Mouse (Mus musculus): ENCODE measurements around the gene Dlg3. TPM values are rescaled to one million over a fixed set of nuclear protein-coding genes. Genes with fewer than 3 reads are reported as not detected.
A peak's percentile ranks its signal among the peaks of the same experiment; 100 is the strongest.

Gene Dlg3
- total RNA-seq (2021), result 1 to 10 TPM; 4.6 to 5.3 TPM

- DNase-seq, result peak; percentile 39
Observed at GRCm38 (mm10) chrX:100767181-100767884, at the start of gene Dlg3. Gene Dlg3 (plus strand): TSS chrX:100767722.

DNA sequence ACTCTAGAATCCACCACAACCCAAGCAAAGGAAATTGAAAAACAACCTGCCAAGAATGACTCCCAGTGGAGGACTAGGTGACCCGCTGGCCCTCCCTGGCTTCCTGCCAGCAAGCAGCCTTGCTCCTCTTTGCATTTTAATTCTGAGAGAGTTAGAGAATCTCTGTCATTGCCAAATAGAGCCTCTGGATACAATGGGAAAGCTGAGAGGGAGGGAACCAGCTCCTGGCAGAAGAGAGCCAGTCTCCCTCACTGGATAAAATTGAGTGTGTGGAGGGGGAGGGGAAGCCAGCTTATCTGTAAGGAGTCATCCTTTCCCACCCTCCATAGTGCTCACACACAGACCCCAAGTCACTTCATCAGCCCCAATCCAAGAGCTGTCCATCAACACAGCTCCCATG lies 38.6 kb upstream of the Dlg3 start:
- DNase-seq, result peak; percentile 65

GRCm38 (mm10) chrX:100729665-100730188 lies 37.8 kb upstream of the Dlg3 start, which contains the start of gene Gdpd2:
Gene Gdpd2 (plus strand): TSS chrX:100729873.
- DNase-seq, result peak; percentile 43

DNA sequence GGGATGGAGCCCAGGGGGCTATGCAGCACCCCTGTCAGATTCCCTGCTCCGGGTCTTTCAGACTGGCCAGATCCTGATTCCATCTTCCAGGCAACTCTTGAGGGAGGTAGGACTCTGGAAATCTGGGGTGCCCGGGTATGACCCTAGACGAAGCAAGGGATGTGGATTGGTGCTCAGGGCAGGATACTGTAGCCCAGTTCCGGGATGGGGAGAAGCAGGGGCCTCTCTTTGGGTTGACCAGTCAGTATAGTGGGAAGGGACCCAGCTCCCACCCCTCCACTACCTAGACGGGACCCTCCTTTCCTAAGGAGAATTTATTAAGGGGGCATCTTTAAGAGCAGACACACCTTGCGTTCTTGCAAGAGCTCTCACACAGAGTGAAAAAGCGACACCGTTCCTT lies 37.3 kb upstream of the Dlg3 start:
- no peak for DNase-seq

GRCm38 (mm10) chrX:100734359-100734758 lies 33.2 kb upstream of the Dlg3 start:
- DNase-seq, result no peak

DNA sequence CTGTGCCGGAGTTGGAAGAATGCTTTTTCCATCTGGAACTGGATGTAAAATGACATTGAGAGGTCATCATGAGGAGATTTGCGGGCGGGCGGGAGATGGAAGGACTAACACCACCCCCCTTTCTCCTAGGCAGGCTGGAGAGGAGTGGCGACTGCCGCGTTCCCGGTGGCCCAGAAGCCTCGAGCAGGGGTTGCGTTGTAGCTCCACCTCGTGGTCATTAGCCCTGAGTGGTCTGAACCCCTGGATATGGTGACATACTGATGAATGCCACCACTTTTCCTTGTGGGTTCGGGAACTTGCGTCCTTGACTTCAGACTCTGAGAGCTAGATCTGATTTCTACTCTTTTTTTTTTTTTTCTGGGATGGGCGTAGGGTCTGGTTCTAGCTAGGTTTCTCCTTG lies 28.6 kb upstream of the Dlg3 start:
- DNase-seq, result peak; percentile 78

- DNase-seq, result no peak
Observed at GRCm38 (mm10) chrX:100739443-100739842, 28.1 kb upstream of the Dlg3 start.

DNA sequence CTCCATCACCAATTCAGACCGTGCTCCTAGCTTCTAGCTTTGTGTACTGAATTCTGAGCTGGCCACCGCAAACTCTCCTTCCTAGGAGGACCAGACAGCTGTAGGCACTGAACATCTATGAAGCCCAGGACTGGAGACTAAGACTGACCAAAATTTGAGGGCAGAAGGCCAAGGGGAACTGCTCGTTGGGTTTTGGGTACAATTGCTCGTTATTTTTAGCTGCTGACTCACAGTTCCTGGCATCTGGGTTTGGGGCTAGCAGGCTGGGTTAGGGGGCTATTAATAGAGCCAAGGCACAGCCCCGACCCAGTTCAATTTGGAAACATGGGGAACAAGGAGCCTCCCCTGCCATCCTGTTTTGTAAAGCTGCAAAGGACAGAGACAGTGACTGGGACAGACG lies 26.7 kb upstream of the Dlg3 start:
- peak; percentile 51 for DNase-seq

DNA sequence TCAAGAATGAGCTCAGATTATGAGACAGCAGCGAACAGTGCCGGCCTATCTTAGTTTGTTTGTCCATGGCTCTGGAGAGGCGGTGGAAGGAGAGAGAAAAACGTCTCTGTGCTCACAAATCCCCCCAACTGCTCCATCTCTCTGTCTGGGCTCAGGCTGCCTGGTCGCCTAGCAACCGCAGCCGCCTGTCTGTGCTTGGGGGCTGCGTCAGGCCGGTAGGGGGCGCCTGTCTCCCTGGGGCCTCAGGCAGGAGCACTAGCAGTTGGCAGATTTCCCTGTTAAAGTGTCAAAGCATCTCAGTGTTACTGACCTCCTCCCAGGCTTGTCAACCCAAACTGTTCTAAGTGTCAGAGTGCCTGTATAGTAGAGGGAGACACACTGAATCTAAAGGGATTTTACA lies 25.6 kb upstream of the Dlg3 start:
- DNase-seq, result peak; percentile 81

- no peak for DNase-seq
Observed at GRCm38 (mm10) chrX:100765855-100766254, 1.7 kb upstream of the Dlg3 start.

GRCm38 (mm10) chrX:100767885-100768626 lies 534 bp downstream of the Dlg3 start:
- DNase-seq, result no peak

DNA sequence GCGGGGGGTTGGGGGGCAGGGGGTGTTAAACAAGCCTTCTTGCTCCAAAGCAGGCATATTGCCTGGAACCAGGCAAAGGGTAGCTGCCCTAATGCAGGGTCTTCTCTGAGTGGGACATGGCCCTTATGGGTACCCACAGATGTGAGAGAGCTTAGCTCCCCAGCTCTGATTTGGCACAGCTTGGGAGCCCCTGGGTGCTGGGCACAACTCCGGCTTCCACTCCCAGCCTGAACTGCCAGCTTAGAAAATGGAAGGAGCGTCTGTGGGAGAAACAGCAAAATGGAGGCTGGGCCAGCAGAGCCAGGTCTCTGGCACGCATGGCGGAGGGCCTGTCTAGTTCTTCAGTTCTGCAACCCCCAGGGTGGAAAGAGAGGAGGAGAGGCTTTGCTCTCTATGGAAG lies 1.8 kb downstream of the Dlg3 start:
- no peak for DNase-seq

DNA sequence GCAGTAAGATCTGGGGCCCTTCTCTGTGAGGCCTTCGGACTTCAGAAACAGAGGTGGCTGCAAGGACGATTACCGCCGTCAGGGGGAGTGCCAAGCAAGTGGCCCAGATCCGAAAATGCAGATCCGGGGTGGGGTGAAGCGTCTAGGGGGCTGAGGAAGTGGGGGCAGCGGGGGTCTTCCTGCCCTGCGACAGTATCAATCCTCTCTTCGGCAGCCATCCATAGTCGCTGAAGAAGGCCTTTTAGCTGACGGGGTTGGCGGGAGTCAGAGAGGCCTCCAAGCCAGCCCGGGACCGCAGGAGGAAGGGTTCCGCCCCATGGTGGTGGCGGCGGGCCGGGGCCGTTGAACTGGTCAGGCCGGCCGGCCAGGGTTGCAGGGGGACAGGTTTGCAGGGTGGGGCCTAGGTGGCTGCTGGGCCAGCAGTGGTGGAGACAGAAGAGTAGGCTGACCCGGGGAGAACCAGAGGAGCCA lies 6.9 kb downstream of the Dlg3 start:
- DNase-seq, result peak; percentile 73

- no peak for DNase-seq
Observed at GRCm38 (mm10) chrX:100775405-100775804, 7.9 kb downstream of the Dlg3 start.

DNA sequence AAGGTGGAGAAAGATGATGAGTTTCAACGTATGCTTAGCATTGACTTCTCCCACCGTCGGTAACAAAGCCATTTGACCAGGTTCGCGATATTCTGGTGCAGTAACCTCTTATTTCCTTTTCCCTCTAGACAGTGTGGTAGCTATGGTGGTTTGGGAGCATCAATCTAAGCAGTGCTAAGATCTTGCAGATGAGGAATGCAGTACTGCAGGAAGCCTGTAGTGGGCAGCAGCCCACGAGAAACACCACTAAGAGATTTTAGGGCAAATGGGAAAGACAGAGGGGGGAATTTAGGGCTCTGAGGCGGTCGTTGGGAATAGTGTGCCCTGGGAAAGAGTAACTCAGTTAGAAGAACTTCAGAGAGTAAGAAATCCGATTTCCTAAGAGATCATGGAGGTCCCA lies 9.0 kb downstream of the Dlg3 start:
- peak; percentile 64 for DNase-seq

DNA sequence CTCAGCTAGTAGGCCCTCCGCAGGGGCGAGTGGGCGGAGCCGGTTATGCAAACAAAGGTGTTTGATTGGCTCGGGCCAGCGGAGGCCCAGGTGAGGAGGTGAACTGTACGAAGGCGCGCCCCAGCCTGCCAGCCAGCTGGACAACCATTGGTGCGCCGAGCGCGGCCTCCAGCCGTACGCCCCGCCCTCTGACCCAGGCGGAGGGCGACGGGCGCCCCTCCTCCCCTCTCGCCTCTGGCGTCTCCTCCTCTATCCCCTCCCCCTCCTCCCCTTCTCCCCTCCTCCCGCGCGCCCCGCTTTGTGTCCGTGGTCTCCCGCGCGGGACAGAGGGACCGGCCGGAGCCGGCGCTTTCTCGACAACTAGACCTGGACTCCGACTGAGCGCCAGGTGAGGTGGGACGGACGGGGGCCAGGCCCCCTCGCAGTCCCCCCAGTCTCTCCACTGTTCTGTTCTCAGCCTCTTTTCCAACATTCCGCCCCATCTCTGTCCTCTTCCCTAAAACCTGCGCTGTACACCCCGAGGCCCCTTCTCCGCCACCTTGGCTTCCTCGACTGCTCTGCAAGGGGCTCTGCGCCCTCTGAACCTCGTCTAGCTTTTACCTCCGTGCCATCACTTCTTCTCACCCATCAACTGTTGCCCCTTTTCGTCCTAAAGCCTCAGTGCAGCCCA lies 9.6 kb downstream of the Dlg3 start:
- peak; percentile 71 for DNase-seq

DNA sequence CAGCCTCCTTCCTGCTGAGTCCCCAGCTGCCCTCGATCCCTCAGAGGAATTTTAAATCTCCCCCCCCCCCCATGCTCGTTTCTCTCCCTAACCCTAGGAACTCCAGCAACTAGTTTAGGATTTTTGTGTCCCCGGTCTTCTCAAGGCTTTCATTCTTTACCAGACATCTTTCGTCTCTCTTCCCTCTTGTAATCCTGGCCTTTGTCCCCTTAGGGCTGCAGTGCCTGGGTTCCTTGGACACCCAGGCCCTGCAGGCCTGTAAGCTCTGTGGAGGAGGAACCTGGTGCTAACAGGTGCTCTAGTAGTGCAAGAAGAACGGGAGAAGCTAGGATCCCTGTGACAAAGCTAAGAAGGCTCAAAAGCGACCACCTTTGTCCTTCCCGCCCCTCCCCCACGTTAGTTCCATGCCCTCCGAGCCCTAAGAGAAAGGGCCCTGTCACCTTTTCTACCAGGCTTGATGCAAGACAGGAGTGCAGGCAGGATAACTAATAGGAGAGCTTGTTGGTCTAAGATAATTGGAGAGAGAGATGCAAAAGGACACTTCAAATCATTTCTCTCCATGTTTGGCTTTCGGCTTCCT lies 10.2 kb downstream of the Dlg3 start:
- DNase-seq, result no peak

GRCm38 (mm10) chrX:100778397-100778796 lies 10.9 kb downstream of the Dlg3 start:
- DNase-seq, result no peak

DNA sequence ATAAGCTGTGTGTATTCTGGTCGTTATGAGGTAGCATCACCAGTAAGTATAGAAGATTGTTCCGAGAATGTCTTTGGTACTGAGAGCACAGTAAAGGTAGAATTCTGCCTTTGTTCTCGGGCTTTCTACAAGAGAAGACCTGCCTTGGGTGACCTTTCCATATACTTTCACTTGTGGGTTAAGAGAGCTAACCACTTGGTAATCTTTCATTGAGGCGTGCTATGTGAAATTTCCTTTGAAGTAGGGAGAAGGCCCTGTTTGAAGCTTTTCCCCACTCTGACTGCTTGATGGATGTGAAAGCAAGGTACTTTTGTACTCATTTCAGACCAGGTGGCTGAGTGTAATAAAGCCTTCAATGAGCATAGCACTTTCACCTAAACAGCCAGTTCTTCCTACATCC lies 21.8 kb downstream of the Dlg3 start:
- no peak for DNase-seq

- no peak for DNase-seq
Observed at GRCm38 (mm10) chrX:100796041-100796740, 28.7 kb downstream of the Dlg3 start.

DNA sequence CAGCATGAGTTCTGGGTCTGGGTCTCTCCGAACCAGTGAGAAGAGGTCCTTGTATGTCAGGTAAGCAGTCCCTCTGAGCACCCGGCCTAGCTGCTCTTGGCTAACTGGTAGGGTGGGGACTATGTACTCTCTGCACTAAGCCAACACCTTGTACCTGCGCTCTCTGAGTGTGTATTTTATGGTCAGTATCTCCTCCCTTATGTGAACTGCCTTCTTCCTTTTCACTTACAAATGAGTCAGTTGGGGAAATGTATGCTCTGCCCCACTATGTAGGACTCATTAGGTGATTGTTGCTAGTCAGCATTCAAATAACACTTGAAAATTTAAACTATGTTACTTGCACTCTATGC lies 29.2 kb downstream of the Dlg3 start:
- no peak for DNase-seq

GRCm38 (mm10) chrX:100797370-100797769 lies 29.8 kb downstream of the Dlg3 start:
- DNase-seq, result no peak

All from heart, postnatal 4 days (tissue).